Mouse (Mus musculus) yolk sac, embryonic 10.5 days (tissue): ENCODE measurements around the gene Mroh9.
A peak's percentile ranks its signal among the peaks of the same experiment; 100 is the strongest.

ENCODE experiments used
- DNase-seq: peaks from one replicate; pipeline ENCODE4 v3.0.0-alpha.2; 2017; ENCODE audit warnings: low spot score

Gene Mroh9

GRCm38 (mm10) chr1:163085570-163085969 is at the start of gene Mroh9:
TSS of gene Mroh9 (minus strand) at chr1:163085670.
- no peak for DNase-seq

GRCm38 (mm10) chr1:163129976-163130375 is 44.5 kb upstream of the Mroh9 start:
- DNase-seq, result no peak

DNA sequence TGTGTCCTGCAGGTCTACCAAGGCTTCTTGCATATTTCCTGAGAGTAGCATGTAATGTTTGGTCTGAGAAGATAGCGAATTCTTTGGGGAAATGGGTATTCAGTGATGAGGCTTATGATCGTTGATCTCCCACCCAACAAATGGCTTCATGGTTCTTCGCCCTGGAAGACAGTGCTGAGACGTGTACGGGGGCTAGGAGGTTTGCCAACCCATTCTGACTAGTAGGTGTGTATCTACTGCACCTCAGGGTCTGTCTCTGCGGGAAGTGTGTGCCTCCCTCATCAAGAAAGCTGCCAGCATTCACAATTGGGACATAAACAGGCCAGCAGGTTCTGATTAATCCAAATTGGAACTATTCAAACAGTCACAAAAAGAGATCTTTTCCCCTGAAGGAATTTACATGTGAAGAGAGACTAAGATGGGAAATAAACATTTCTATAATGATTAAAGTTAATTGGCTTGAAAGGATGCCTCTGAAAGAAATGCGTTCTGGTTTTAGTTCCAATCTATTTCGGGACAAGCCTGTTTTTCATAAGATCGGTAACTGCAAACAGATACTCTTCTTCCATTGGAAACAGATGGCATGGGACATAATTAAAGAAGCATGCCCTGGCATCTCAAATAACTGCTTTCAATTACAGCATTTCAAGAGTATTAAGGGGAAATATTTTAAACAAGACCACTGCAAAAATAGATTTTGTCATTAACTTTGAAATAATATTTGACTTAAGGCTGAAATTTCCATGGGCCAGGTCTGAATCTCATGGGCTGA is 43.8 kb upstream of the Mroh9 start:
- DNase-seq, result no peak

DNA sequence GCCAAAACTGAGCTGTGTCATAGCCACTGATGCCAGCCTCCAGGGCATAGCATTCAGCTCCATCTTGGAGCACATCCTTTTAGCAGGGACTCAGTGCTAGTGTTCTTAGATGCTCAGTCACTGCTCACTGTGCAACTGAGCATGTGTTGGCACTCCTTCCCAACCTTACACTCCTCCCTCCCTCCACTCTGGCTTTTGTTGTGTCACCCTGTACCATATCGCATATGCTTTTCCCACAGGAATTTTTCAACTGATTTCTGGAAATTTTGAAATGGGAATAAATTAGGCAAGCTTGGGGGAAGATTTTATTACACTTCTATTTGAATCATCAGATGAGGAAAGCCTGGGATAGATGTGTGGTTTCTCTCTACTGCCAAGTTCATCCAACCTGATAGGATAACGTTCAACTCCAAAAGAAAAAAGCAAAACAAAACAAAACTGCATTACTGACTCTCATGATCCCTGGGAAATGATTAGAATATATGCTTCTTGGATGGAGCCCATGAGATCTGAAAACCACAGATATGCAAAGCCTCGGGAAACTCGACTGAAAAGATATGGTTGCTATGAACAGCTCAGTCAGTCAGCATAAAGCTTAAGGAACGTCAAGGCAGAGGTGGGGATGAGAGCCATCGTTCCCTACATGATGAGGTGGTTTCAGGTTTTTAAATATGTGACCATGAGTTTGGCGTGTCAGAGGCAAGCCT is 40.9 kb upstream of the Mroh9 start:
- DNase-seq, result no peak

GRCm38 (mm10) chr1:163122414-163122813 is 36.9 kb upstream of the Mroh9 start:
- no peak for DNase-seq

DNA sequence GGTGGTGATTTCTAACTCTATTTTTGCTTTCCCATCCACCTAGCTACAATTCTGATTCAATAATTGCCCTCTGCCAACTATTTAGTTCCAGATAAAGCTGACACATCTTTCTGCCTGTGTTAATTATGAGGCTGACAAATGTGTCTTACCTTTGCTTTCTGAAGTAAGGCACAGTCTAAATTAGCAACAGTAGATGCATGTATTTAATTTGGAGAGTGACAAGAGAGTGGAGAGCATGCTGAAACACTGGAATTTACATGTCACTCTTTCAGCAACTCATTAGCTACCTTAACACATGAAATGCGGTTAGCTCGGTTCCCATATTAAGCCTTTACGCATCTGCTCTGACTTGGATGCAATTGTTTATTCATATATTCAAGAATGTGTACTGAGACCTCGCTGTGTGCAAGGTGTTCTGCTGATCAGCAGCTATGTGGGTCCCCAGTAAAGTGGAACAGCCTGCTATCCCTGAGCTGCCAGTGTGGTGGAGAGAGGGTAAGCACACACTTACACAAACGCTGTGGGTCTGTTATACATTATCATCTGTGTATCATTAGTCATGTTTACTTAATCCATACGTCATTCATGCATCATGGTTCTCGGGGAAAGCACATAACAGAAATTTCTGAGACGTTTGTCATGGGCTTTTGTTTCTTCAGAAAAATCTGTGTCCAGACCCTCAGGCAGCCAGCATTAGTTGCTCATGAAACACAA is 28.1 kb upstream of the Mroh9 start:
- no peak for DNase-seq

DNA sequence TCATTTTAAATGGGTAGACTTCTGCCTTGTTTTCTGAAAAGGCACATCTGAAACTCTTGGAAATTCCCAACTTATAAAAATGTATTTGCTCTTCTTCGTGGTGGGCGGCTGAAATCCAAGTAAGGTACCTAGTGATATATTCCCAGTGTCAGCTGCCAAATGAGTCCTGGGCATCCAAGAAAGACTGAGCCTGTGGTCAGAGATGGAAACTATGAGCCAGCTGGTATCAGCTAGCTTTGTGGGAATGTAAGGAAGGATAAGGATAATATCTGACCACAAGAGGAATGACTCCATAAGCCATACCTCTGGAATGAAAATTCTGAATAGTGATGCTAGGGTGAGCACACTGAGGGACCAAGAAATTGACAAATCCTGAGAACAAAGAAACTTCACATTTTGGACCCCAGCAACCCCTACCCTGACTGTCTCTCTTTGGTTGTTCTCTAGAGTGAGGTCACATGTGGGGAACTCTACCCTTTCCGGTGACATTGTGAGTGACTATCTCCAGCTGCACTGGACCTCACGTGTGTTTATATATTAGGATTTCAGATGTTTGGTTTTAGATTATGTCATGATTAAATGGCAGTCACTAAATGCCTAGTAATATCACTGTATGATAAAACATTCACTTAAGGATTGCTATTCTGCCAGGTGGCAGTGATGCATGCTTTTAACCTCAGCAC is 27.2 kb upstream of the Mroh9 start:
- DNase-seq, result no peak

DNA sequence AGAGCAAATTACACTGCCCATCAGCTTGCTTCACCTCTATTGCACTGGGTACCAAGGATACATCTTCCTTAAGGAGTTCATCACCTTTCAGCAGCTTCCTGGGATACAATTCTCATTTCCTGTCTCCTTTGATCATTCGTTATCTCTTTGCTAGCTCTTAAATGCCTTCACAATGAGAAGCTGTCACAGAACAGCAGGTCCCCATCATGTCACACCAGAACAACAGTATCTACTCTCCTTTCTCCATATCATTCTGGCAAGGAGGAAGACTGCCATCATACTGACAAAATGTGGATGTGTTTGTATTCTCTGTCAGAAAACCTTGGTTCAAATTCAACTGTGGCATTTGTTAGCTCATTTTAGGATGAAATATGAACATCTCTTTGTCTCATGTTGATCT is 19.5 kb upstream of the Mroh9 start:
- DNase-seq, result no peak

- peak; percentile 4 for DNase-seq
Measured at GRCm38 (mm10) chr1:163091438-163092155, 6.1 kb upstream of the Mroh9 start.

- peak; percentile 15 for DNase-seq
Measured at GRCm38 (mm10) chr1:163070502-163070901, 15.0 kb downstream of the Mroh9 start.

- no peak for DNase-seq
Measured at GRCm38 (mm10) chr1:163060381-163060780, 25.1 kb downstream of the Mroh9 start.

GRCm38 (mm10) chr1:163057363-163057762 is 28.1 kb downstream of the Mroh9 start:
- no peak for DNase-seq

- DNase-seq, result no peak
Measured at GRCm38 (mm10) chr1:163055629-163056028, 29.8 kb downstream of the Mroh9 start.

GRCm38 (mm10) chr1:163023075-163023474 is 62.4 kb downstream of the Mroh9 start:
- DNase-seq, result no peak

DNA sequence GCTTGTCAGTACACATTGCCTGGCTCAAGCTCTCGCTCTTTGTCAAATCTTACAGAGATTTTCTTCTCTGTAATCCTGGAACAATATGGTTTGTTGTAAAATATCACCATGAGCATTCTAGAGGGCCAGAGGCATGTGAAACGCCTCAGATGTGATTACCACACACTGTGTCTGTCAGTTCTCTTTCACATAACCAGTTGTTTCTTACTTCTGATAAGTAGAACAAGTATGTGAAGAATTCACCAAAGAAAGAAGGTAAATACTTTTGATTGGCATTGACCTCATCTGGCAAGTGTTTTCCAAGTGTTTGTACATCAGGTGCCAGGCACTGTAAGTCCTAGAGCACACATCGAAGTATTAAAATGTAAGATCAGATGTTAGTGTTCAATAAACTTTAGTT is 76.2 kb downstream of the Mroh9 start:
- no peak for DNase-seq

DNA sequence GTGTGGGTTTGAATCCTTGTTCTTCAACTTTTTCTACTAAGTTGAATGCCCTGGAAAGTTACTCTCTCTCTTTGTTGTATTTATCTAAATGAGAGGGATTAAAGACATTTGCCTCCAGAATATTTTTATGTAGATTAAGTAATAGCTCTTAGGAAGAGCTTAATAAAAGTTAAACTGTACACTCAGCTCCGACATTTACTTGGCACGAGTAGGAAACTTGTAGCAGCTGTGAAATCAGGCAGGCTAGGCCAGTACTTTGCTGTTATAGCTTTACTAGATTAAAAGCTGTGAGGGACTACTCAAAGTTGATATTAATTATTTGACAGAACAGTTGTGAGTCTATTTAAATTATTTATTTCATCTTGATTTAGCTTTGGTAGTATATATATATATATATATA is 82.0 kb downstream of the Mroh9 start:
- no peak for DNase-seq

DNA sequence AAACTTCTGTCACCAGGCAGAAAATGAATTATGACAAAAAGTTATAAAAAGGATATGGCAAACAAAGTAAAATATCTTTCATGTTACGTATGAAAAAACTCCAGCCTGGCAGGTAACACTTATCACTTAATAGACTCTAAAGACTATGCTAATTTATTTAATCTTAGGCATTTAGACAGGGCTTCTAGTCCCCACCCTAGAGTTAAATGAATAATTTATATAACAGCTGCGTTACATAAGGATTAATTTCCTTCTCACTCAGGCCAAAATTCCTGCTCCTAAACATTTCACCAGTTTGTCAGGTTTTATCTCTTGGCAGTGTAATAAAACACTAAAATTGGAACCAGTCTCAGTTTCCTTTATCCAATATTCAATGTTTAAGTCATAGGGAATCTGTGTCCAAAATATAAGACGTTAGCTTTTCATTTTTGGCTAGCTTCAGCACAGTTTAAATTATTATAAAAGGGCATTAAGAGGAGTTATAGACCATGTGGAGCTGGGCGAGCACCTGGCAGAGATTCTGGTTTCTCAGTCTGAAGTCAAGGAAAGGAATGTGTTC is 84.1 kb downstream of the Mroh9 start:
- DNase-seq, result no peak

DNA sequence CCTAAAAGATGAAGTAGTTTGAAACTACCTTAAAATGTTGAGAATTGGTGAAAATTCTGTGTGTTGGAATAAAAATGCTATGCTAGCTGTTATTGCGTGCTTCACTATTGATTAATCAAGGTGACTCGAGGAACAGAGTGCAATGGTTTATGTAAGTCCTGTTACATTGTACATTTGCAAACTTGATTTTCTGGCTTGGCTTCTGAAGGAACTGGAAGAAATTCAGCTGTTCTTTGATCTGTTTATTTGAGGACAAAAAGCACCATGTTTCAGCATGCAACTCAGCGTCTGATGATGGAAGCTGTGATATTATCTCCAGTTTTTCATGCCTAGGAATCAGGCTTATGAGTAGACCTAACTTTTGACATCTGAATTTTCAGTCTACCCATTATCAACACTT is 97.9 kb downstream of the Mroh9 start:
- no peak for DNase-seq

GRCm38 (mm10) chr1:162986777-162987176 is 98.7 kb downstream of the Mroh9 start:
- DNase-seq, result no peak

DNA sequence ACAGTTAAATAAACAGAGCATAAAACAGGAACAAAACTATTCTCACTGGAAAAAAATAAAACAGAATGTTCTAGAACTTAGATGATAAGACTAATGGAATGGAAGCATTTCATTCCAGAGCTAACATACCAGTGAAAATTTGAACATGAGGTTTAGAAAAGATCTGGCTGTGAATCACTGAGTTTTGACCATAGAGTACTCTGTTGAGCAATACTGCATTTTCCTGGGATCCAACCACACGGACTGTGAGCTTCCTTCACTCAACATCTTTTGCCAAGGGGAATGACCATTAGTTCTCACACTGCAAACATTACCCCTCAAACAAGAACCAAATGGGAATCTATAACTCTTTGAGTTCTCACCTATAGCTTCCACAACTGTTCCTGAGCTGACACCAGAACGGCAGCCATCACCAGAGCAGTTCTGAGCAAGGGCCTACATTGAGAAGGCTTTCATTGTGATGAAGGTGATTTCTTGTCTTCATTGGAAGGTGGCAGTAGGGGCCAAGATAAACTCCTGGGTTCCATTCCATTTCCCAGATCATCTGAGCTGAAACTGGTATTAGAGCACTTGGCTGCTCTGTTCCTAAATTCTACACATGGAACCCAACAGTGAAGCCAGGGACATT is 99.2 kb downstream of the Mroh9 start:
- no peak for DNase-seq

GRCm38 (mm10) chr1:162984428-162984827 is 101.0 kb downstream of the Mroh9 start, which contains the start of gene Fmo3:
TSS of gene Fmo3 (minus strand) at chr1:162984528.
- DNase-seq, result no peak
